Mouse (Mus musculus) heart, embryonic 10.5 days (tissue): ENCODE measurements around the gene Ggt5. TPM values are rescaled to one million over a fixed set of nuclear protein-coding genes. Genes with fewer than 3 reads are reported as not detected.

ENCODE experiments used
- DNase-seq: peaks from one replicate; pipeline ENCODE4 v3.0.0-alpha.2; 2017; ENCODE audit warnings: low spot score
- H3K27ac ChIP-seq: fragments of 300-500 bp; sonication (generic); 2 replicates; pipeline ENCODE4 v1.5.1; 2016; ENCODE audit warnings: mild to moderate bottlenecking
- H3K27me3 ChIP-seq: fragments of 300-500 bp; sonication (generic); 2 replicates; pipeline ENCODE4 v1.6.1; 2016; ENCODE audit warnings: mild to moderate bottlenecking; ENCODE audit not compliant: poor library complexity, insufficient read depth, severe bottlenecking
- H3K36me3 ChIP-seq: fragments of 300-500 bp; sonication (generic); 2 replicates; pipeline ENCODE4 v1.6.1; 2016; ENCODE audit warnings: mild to moderate bottlenecking, moderate library complexity
- H3K4me1 ChIP-seq: fragments of 300-500 bp; sonication (generic); 2 replicates; pipeline ENCODE4 v1.6.1; 2016; ENCODE audit warnings: mild to moderate bottlenecking
- H3K4me3 ChIP-seq: fragments of 300-500 bp; sonication (generic); 2 replicates; pipeline ENCODE4 v1.5.1; 2016; ENCODE audit warnings: mild to moderate bottlenecking, moderate library complexity
- H3K9me3 ChIP-seq: fragments of 300-500 bp; sonication (generic); 2 replicates; pipeline ENCODE4 v1.6.1; 2016; ENCODE audit warnings: mild to moderate bottlenecking, moderate library complexity
- WGBS: fragments of 180-500 bp; shearing (Covaris S2); methylation state at CpG from one replicate; pipeline ENCODE4 v1.1.7; 2016; 5-methylcytosine and 5-hydroxymethylcytosine counted together
- polyA plus RNA-seq: library from polyadenylated mRNA; unstranded; fragments of >200 nt; fragmentation: Nextera tagmentation; extraction: Ambion mirVana; gene quantifications from 2 replicates; pipeline ENCODE4 v1.2.1, GENCODE M21; 2016

Ggt5 gene
- polyA plus RNA-seq, 1 experiment from 2014 or later, result 1.4 TPM

GRCm38 (mm10) chr10:75634610-75635009, 45.5 kb downstream of the Ggt5 start:
- 91% methylated on average over 8 of the region's 8 CpGs for WGBS
- no peak for DNase-seq
- Histone ChIP-seq H3K4me3 (no peak overlapping the region), H3K27ac (no peak overlapping the region), H3K27me3 (peaks cover 19% of the 10 kb centered on the region; the same call in 1 of the 2 replicates), H3K36me3 (no peaks in the 10 kb centered on the region), H3K4me1 (peaks cover 17% of the 10 kb centered on the region), H3K9me3 (no peaks in the 10 kb centered on the region)

GRCm38 (mm10) chr10:75635019-75635692, 46.0 kb downstream of the Ggt5 start:
- WGBS, result 62% methylated on average over 14 of the region's 14 CpGs
- H3K36me3 ChIP-seq, result no peaks in the 10 kb centered on the region
- DNase-seq, result no peak
- no peaks in the 10 kb centered on the region for H3K9me3 ChIP-seq
- no peak overlapping the region for H3K4me3 ChIP-seq
- H3K4me1 ChIP-seq, result peaks cover 17% of the 10 kb centered on the region
- H3K27ac ChIP-seq, result no peak overlapping the region
- peaks cover 19% of the 10 kb centered on the region; the same call in 1 of the 2 replicates for H3K27me3 ChIP-seq

GRCm38 (mm10) chr10:75635693-75636055, 46.5 kb downstream of the Ggt5 start:
- Histone ChIP-seq H3K4me1 (peaks cover 17% of the 10 kb centered on the region), H3K9me3 (no peaks in the 10 kb centered on the region), H3K4me3 (no peak overlapping the region), H3K27me3 (peaks cover 19% of the 10 kb centered on the region; the same call in 1 of the 2 replicates), H3K27ac (no peak overlapping the region), H3K36me3 (no peaks in the 10 kb centered on the region)
- 3% methylated on average over 9 of the region's 9 CpGs for WGBS
- peak; percentile 92 for DNase-seq

- WGBS, result 81% methylated on average over 12 of the region's 12 CpGs
- no peak overlapping the region for H3K4me3 ChIP-seq
These were observed 47.1 kb downstream of the Ggt5 start for GRCm38 (mm10) chr10:75636084-75636786.

GRCm38 (mm10) chr10:75637711-75638110, 48.6 kb downstream of the Ggt5 start:
- H3K4me1 ChIP-seq, result peaks cover 21% of the 10 kb centered on the region
- H3K27ac ChIP-seq, result no peak overlapping the region
- peaks cover 19% of the 10 kb centered on the region; the same call in 1 of the 2 replicates for H3K27me3 ChIP-seq
- H3K36me3 ChIP-seq, result no peaks in the 10 kb centered on the region
- H3K4me3 ChIP-seq, result no peak overlapping the region
- 91% methylated on average over 11 of the region's 11 CpGs for WGBS
- H3K9me3 ChIP-seq, result no peaks in the 10 kb centered on the region
- no peak for DNase-seq

More at GRCm38 (mm10) chr10:75636084-75636786, 47.1 kb downstream of the Ggt5 start:
- peaks cover 19% of the 10 kb centered on the region; the same call in 1 of the 2 replicates for H3K27me3 ChIP-seq
- no peaks in the 10 kb centered on the region for H3K9me3 ChIP-seq
- peaks cover 18% of the 10 kb centered on the region for H3K4me1 ChIP-seq
- no peak overlapping the region for H3K27ac ChIP-seq
- H3K36me3 ChIP-seq, result no peaks in the 10 kb centered on the region
- DNase-seq, result no peak

- DNase-seq, result no peak
- Histone ChIP-seq H3K27ac (no peak overlapping the region), H3K4me3 (no peak overlapping the region), H3K36me3 (peaks cover 15% of the 10 kb centered on the region), H3K9me3 (no peaks in the 10 kb centered on the region), H3K4me1 (peaks cover 37% of the 10 kb centered on the region), H3K27me3 (peaks cover 19% of the 10 kb centered on the region; the same call in 1 of the 2 replicates)
- WGBS, result 81% methylated on average over 7 of the region's 7 CpGs
These were observed 52.6 kb downstream of the Ggt5 start for GRCm38 (mm10) chr10:75641721-75642222.

GRCm38 (mm10) chr10:75642436-75642835, 53.3 kb downstream of the Ggt5 start:
- DNase-seq, result no peak
- no peaks in the 10 kb centered on the region for H3K9me3 ChIP-seq
- H3K4me1 ChIP-seq, result peaks cover 40% of the 10 kb centered on the region
- H3K36me3 ChIP-seq, result peaks cover 22% of the 10 kb centered on the region
- no peak overlapping the region for H3K4me3 ChIP-seq
- WGBS, result 74% methylated on average over 9 of the region's 9 CpGs
- H3K27ac ChIP-seq, result no peak overlapping the region
- peaks cover 14% of the 10 kb centered on the region; the same call in 1 of the 2 replicates for H3K27me3 ChIP-seq

GRCm38 (mm10) chr10:75642891-75643290, 53.8 kb downstream of the Ggt5 start:
- peaks cover 9% of the 10 kb centered on the region; the same call in 1 of the 2 replicates for H3K27me3 ChIP-seq
- no peak for DNase-seq
- no peaks in the 10 kb centered on the region for H3K9me3 ChIP-seq
- peaks cover 42% of the 10 kb centered on the region for H3K4me1 ChIP-seq
- WGBS, result 91% methylated on average over 2 of the region's 2 CpGs
- H3K36me3 ChIP-seq, result peaks cover 27% of the 10 kb centered on the region
- H3K27ac ChIP-seq, result no peak overlapping the region
- H3K4me3 ChIP-seq, result no peak overlapping the region

- Histone ChIP-seq H3K27ac (peak within 1 kb of the TSS; percentile 56), H3K9me3 (no peaks in the 10 kb centered on the region), H3K36me3 (peaks cover 36% of the 10 kb centered on the region), H3K4me3 (peak within 1 kb of the TSS; percentile 40), H3K4me1 (peaks cover 37% of the 10 kb centered on the region), H3K27me3 (0 out of 2 replicates have a peak, but pooled peaks cover 2% of the 10 kb centered on the region)
- WGBS, result 7% methylated on average over 11 of the region's 11 CpGs
- peak; percentile 86 for DNase-seq
These were observed 54.7 kb downstream of the Ggt5 start, which contains the start of gene Susd2 for GRCm38 (mm10) chr10:75643741-75644343. Susd2 (minus strand) TSS chr10:75644008.

GRCm38 (mm10) chr10:75645616-75646015, 56.5 kb downstream of the Ggt5 start:
- peaks cover 37% of the 10 kb centered on the region for H3K4me1 ChIP-seq
- H3K36me3 ChIP-seq, result peaks cover 52% of the 10 kb centered on the region
- no peak overlapping the region for H3K27ac ChIP-seq
- no peak overlapping the region for H3K4me3 ChIP-seq
- H3K27me3 ChIP-seq, result no peaks in the 10 kb centered on the region
- no peak for DNase-seq
- WGBS, result 92% methylated on average over 8 of the region's 8 CpGs
- no peaks in the 10 kb centered on the region for H3K9me3 ChIP-seq

GRCm38 (mm10) chr10:75646406-75646805, 57.3 kb downstream of the Ggt5 start:
- H3K4me1 ChIP-seq, result peaks cover 34% of the 10 kb centered on the region
- H3K4me3 ChIP-seq, result no peak overlapping the region
- 92% methylated on average over 6 of the region's 6 CpGs for WGBS
- no peak for DNase-seq
- no peaks in the 10 kb centered on the region for H3K9me3 ChIP-seq
- no peaks in the 10 kb centered on the region for H3K27me3 ChIP-seq
- 0 out of 2 replicates have a peak overlapping the region, but pooled peaks have one; percentile 29 for H3K27ac ChIP-seq
- H3K36me3 ChIP-seq, result peaks cover 60% of the 10 kb centered on the region

- Histone ChIP-seq H3K36me3 (peaks cover 70% of the 10 kb centered on the region), H3K27ac (peak overlapping the region; percentile 72; the same call in 1 of the 2 replicates), H3K4me1 (peaks cover 34% of the 10 kb centered on the region), H3K4me3 (no peak overlapping the region), H3K27me3 (no peaks in the 10 kb centered on the region), H3K9me3 (no peaks in the 10 kb centered on the region)
- WGBS, result 69% methylated on average over 3 of the region's 3 CpGs
- no peak for DNase-seq
These were observed 58.2 kb downstream of the Ggt5 start for GRCm38 (mm10) chr10:75647362-75647761.
